12 mouse cellular contexts compared by ENCODE assay signal in the genomic region with DNA sequence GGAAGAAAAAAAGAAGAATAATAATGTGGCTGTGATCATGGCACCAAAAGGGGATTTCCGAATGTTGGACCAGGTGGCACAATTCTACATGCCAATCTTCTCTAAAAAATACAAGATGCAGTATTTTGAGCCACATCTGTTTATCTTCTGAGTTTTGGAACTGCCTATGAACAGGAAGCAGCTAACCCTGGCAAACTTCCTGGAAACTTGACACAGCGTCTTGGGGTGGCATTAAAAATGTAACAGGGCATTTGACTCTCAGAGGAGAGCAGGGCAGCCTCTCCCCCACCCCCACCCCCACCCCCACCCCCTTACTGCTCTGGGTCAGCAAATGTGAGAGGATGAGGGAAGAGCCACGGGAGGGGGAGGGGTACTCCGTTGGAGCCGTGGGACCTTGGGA. TPM values are rescaled to one million over a fixed set of nuclear protein-coding genes. Genes with fewer than 3 reads are reported as not detected.
DNase-seq lines count a peak whose midpoint lies in the region; ATAC-seq and TF ChIP-seq lines count a peak whose summit lies in the region.
"Had no signal": no experiment of that assay in that cellular context is flagged by ENCODE, and none has a peak within 500 bp of the region (broad histone marks: within the 10 kb centered on the region; RNA-seq: fewer than 3 reads in every experiment).

No protein-coding gene starts in this region.

- H3K9me3 ChIP-seq in heart, embryonic 11.5 days (replicated peaks; ENCODE audit: control insufficient read depth, low read length) = no peaks in the 10 kb centered on the region
- H3K9me3 ChIP-seq in stomach, embryonic 15.5 days = no peaks in the 10 kb centered on the region
- H3K9me3 ChIP-seq in stomach, postnatal 0 days (ENCODE audit: control insufficient read depth, low read length) = no peaks in the 10 kb centered on the region
- no peaks in the 10 kb centered on the region for H3K9me3 ChIP-seq in lung, embryonic 15.5 days
- H3K9me3 ChIP-seq in midbrain, embryonic 13.5 days = no peaks in the 10 kb centered on the region
- 0 out of 2 replicates have a peak, but pooled peaks cover 4% of the 10 kb centered on the region for H3K9me3 ChIP-seq in hindbrain, embryonic 14.5 days (ENCODE audit: control insufficient read depth, low read length)
- H3K9me3 ChIP-seq: limb, embryonic 13.5 days; midbrain, embryonic 10.5 days had no signal

- TF ChIP-seq CTCF in stomach, postnatal 0 days (IDR thresholded peaks at IDR 0.05; ENCODE audit: low read depth) = no peak

- H3K4me2 ChIP-seq in heart, embryonic 11.5 days = peak overlapping the region; percentile 32
- H3K4me2 ChIP-seq in stomach, embryonic 15.5 days = peak overlapping the region; percentile 14; the same call in 1 of the 2 replicates
- H3K4me2 ChIP-seq in stomach, postnatal 0 days (replicated peaks; ENCODE audit: low read depth) = no peak overlapping the region
- peak overlapping the region; percentile 34 for H3K4me2 ChIP-seq in lung, embryonic 15.5 days
- no peak overlapping the region for H3K4me2 ChIP-seq in midbrain, embryonic 13.5 days (replicated peaks)
- H3K4me2 ChIP-seq in hindbrain, embryonic 14.5 days (replicated peaks) = no peak overlapping the region
- H3K4me2 ChIP-seq: limb, embryonic 13.5 days had no signal

- no peak overlapping the region for H3K9ac ChIP-seq in heart, embryonic 11.5 days (ENCODE audit: low read depth, low read length)
- H3K9ac ChIP-seq in stomach, embryonic 15.5 days = no peak overlapping the region
- no peak overlapping the region for H3K9ac ChIP-seq in stomach, postnatal 0 days (ENCODE audit: low read length)
- H3K9ac ChIP-seq in lung, embryonic 15.5 days = no peak overlapping the region
- H3K9ac ChIP-seq in midbrain, embryonic 13.5 days (replicated peaks) = no peak overlapping the region
- H3K9ac ChIP-seq in hindbrain, embryonic 14.5 days = no peak overlapping the region
- H3K9ac ChIP-seq: forebrain, postnatal 0 days; limb, embryonic 13.5 days had no signal

- H3K27me3 ChIP-seq in heart, embryonic 11.5 days (ENCODE audit: control insufficient read depth, insufficient read depth, low read length) = no peaks in the 10 kb centered on the region
- H3K27me3 ChIP-seq in stomach, embryonic 15.5 days (replicated peaks) = no peaks in the 10 kb centered on the region
- H3K27me3 ChIP-seq in stomach, postnatal 0 days (ENCODE audit: control insufficient read depth, insufficient read depth, low read length) = no peaks in the 10 kb centered on the region
- H3K27me3 ChIP-seq in lung, embryonic 15.5 days = no peaks in the 10 kb centered on the region
- no peaks in the 10 kb centered on the region for H3K27me3 ChIP-seq in midbrain, embryonic 13.5 days
- H3K27me3 ChIP-seq in hindbrain, embryonic 14.5 days (ENCODE audit: control insufficient read depth, insufficient read depth, low read length) = no peaks in the 10 kb centered on the region
- H3K27me3 ChIP-seq: limb, embryonic 13.5 days had no signal

- ATAC-seq in heart, embryonic 11.5 days (replicated peaks; ENCODE audit: insufficient number of reproducible peaks, low FRiP score, low TSS enrichment) = no peak
- ATAC-seq in stomach, embryonic 15.5 days (ENCODE audit: insufficient read depth, low FRiP score, low read depth) = no peak
- ATAC-seq in stomach, postnatal 0 days (ENCODE audit: low FRiP score, low TSS enrichment) = no peak
- peak; percentile 45; the same call in 1 of the 2 replicates for ATAC-seq in lung, embryonic 15.5 days (ENCODE audit: borderline replicate concordance, extremely low read depth, low FRiP score, low TSS enrichment)
- no peak for ATAC-seq in midbrain, embryonic 13.5 days
- no peak for ATAC-seq in hindbrain, embryonic 14.5 days (ENCODE audit: low FRiP score)
- ATAC-seq: forebrain, postnatal 0 days; hindbrain, embryonic 16.5 days had no signal

- H3K27ac ChIP-seq in heart, embryonic 11.5 days (ENCODE audit: low read depth, low read length) = no peak overlapping the region
- H3K27ac ChIP-seq in stomach, embryonic 15.5 days = no peak overlapping the region
- H3K27ac ChIP-seq in stomach, postnatal 0 days (replicated peaks) = no peak overlapping the region
- peak overlapping the region; percentile 55 for H3K27ac ChIP-seq in lung, embryonic 15.5 days
- no peak overlapping the region for H3K27ac ChIP-seq in midbrain, embryonic 13.5 days
- H3K27ac ChIP-seq in hindbrain, embryonic 14.5 days = no peak overlapping the region
- H3K27ac ChIP-seq: limb, embryonic 13.5 days; midbrain, embryonic 10.5 days had no signal

- WGBS in heart, embryonic 11.5 days (ENCODE audit: insufficient replicate concordance) = 22% methylated on average over 5 of the region's 5 CpGs
- WGBS in stomach, embryonic 15.5 days = 28% methylated on average over 5 of the region's 5 CpGs
- 29% methylated on average over 5 of the region's 5 CpGs for WGBS in stomach, postnatal 0 days
- WGBS in lung, embryonic 15.5 days = 12% methylated on average over 5 of the region's 5 CpGs
- WGBS in midbrain, embryonic 13.5 days = 61% methylated on average over 5 of the region's 5 CpGs
- 56% methylated on average over 5 of the region's 5 CpGs for WGBS in hindbrain, embryonic 14.5 days

- H3K4me1 ChIP-seq in heart, embryonic 11.5 days (ENCODE audit: control insufficient read depth, insufficient read depth, low read length) = 0 out of 2 replicates have a peak, but pooled peaks cover 3% of the 10 kb centered on the region
- no peaks in the 10 kb centered on the region for H3K4me1 ChIP-seq in stomach, embryonic 15.5 days
- H3K4me1 ChIP-seq in stomach, postnatal 0 days (replicated peaks; ENCODE audit: control insufficient read depth, insufficient read depth) = no peaks in the 10 kb centered on the region
- H3K4me1 ChIP-seq in lung, embryonic 15.5 days = peaks cover 10% of the 10 kb centered on the region
- H3K4me1 ChIP-seq in midbrain, embryonic 13.5 days (replicated peaks) = no peaks in the 10 kb centered on the region
- no peaks in the 10 kb centered on the region for H3K4me1 ChIP-seq in hindbrain, embryonic 14.5 days (replicated peaks; ENCODE audit: control insufficient read depth, insufficient read depth, low read length)
- H3K4me1 ChIP-seq: midbrain, embryonic 10.5 days had no signal

- DNase-seq in heart, postnatal 36 days = no peak
- DNase-seq in stomach, postnatal 0 days (ENCODE audit: low spot score) = no peak
- DNase-seq in hindbrain, embryonic 14.5 days (ENCODE audit: low spot score) = no peak
- no peak for DNase-seq in embryo, embryonic 11 days
- DNase-seq: forebrain, postnatal 0 days had no signal

- no peak overlapping the region for H3K4me3 ChIP-seq in heart, embryonic 11.5 days (ENCODE audit: low read depth, low read length)
- H3K4me3 ChIP-seq in stomach, embryonic 15.5 days (replicated peaks) = no peak overlapping the region
- no peak overlapping the region for H3K4me3 ChIP-seq in stomach, postnatal 0 days (ENCODE audit: low read depth, low read length)
- H3K4me3 ChIP-seq in lung, embryonic 15.5 days = no peak overlapping the region
- no peak overlapping the region for H3K4me3 ChIP-seq in midbrain, embryonic 13.5 days (replicated peaks)
- H3K4me3 ChIP-seq in hindbrain, embryonic 14.5 days (replicated peaks; ENCODE audit: low read length) = no peak overlapping the region
- H3K4me3 ChIP-seq: limb, embryonic 13.5 days; midbrain, embryonic 10.5 days had no signal

- H3K36me3 ChIP-seq in heart, embryonic 11.5 days (ENCODE audit: control insufficient read depth, insufficient read depth, low read length) = no peaks in the 10 kb centered on the region
- H3K36me3 ChIP-seq in stomach, embryonic 15.5 days = no peaks in the 10 kb centered on the region
- no peaks in the 10 kb centered on the region for H3K36me3 ChIP-seq in stomach, postnatal 0 days (ENCODE audit: control insufficient read depth, insufficient read depth, low read length)
- H3K36me3 ChIP-seq in lung, embryonic 15.5 days = no peaks in the 10 kb centered on the region
- no peaks in the 10 kb centered on the region for H3K36me3 ChIP-seq in midbrain, embryonic 13.5 days
- no peaks in the 10 kb centered on the region for H3K36me3 ChIP-seq in hindbrain, embryonic 14.5 days (replicated peaks; ENCODE audit: control insufficient read depth, insufficient read depth)
- H3K36me3 ChIP-seq: limb, embryonic 13.5 days; midbrain, embryonic 10.5 days had no signal

- TF ChIP-seq EP300 in stomach, postnatal 0 days (optimal IDR thresholded peaks at IDR 0.05) = no peak

- intact Hi-C loops in heart, postnatal 36 days (cut with DNase I) = no loop called here

RNA-seq across cellular contexts. Expression of gene Clic5, which starts 25.9 kb away (rescaled TPM):
- 5.8 and 7.4 TPM in 2 replicates for polyA plus RNA-seq in heart, embryonic 11.5 days (2014; fragmentation: Nextera tagmentation; extraction: Ambion mirVana)
- 100 to 1,000 TPM; 144 to 146 TPM for total RNA-seq in heart, postnatal 36 days (2021)
- polyA plus RNA-seq in stomach, embryonic 15.5 days (2015; fragmentation: Nextera tagmentation; extraction: Ambion mirVana) = 5.0 and 7.1 TPM in 2 replicates
- polyA plus RNA-seq in stomach, postnatal 0 days (2015; fragmentation: Nextera tagmentation; extraction: Ambion mirVana) = 3.7 and 4.8 TPM in 2 replicates
- 10.0 and 13.1 TPM in 2 replicates for polyA plus RNA-seq in lung, embryonic 15.5 days (2015; fragmentation: Nextera tagmentation; extraction: Ambion mirVana)
- polyA plus RNA-seq in midbrain, embryonic 13.5 days (2015; fragmentation: Nextera tagmentation; extraction: Ambion mirVana) = 0.70 and 0.72 TPM in 2 replicates
- 0.39 and 0.46 TPM in 2 replicates for polyA plus RNA-seq in hindbrain, embryonic 14.5 days (2014; fragmentation: Nextera tagmentation; extraction: Ambion mirVana)

RNA-seq across cellular contexts. Expression of gene Enpp4, which starts 56.9 kb away (rescaled TPM):
- polyA plus RNA-seq in heart, embryonic 11.5 days (2014; fragmentation: Nextera tagmentation; extraction: Ambion mirVana) = 6.8 and 8.3 TPM in 2 replicates
- total RNA-seq in heart, postnatal 36 days (2021) = 10 to 100 TPM; 21.1 to 22.6 TPM
- 5.6 and 5.7 TPM in 2 replicates for polyA plus RNA-seq in stomach, embryonic 15.5 days (2015; fragmentation: Nextera tagmentation; extraction: Ambion mirVana)
- polyA plus RNA-seq in stomach, postnatal 0 days (2015; fragmentation: Nextera tagmentation; extraction: Ambion mirVana) = 4.4 and 5.0 TPM in 2 replicates
- 5.4 and 6.5 TPM in 2 replicates for polyA plus RNA-seq in lung, embryonic 15.5 days (2015; fragmentation: Nextera tagmentation; extraction: Ambion mirVana)
- 4.0 and 4.5 TPM in 2 replicates for polyA plus RNA-seq in midbrain, embryonic 13.5 days (2015; fragmentation: Nextera tagmentation; extraction: Ambion mirVana)
- 6.1 and 6.2 TPM in 2 replicates for polyA plus RNA-seq in hindbrain, embryonic 14.5 days (2014; fragmentation: Nextera tagmentation; extraction: Ambion mirVana)

Comparison
In these comparisons a context has a peak if more than half of its experiments do, and no peak if none do; other contexts are left out.
1. H3K4me2 ChIP-seq: peak in heart, embryonic 11.5 days (single experiment), stomach, embryonic 15.5 days (single experiment) and lung, embryonic 15.5 days (single experiment); none in stomach, postnatal 0 days (single experiment), midbrain, embryonic 13.5 days (single experiment) and hindbrain, embryonic 14.5 days (single experiment).